Mouse (Mus musculus): ENCODE results near the gene Gpam. TPM values are rescaled to one million over a fixed set of nuclear protein-coding genes. Genes with fewer than 3 reads are reported as not detected.

Gpam gene
- polyA plus RNA-seq, 2 experiments, result 15.9 to 16.0 TPM

DNA sequence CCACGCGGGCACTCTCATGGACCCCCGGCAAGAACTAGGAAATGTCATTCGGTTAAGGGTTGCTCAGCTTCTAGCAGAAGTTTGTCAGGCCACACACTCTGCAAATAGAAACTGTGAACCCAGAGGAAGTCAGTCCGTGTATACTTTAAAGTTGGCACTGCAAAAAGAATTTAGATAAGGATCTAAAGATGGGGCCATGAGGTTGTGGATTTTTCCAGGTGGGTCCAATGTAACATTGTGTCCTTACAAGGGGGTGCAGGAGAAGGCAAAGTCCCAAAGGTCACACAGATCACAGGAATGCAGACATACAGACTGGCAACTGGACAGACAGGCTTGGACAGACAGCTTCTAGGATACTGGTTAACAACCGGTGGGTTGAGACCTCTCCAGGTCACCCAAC, 21.1 kb upstream of the Gpam start:
- DNase-seq (ENCODE audit: low spot score) (no peak), ATAC-seq (ENCODE audit: low FRiP score, low read depth) (no peak)
- H3K9ac ChIP-seq (ENCODE audit: low read depth, low read length, severe bottlenecking), result no peak overlapping the region
- H3K36me3 ChIP-seq (ENCODE audit: control insufficient read depth, insufficient read depth, low read length), result no peaks in the 10 kb centered on the region
- H3K4me1 ChIP-seq (ENCODE audit: control insufficient read depth, insufficient read depth, low read length), result no peaks in the 10 kb centered on the region
- H3K27ac ChIP-seq (replicated peaks; ENCODE audit: low read depth, low read length), result no peak overlapping the region
- 76% methylated on average over 6 of the region's 6 CpGs for WGBS
- no peak overlapping the region for H3K4me3 ChIP-seq (replicated peaks; ENCODE audit: low read length)
- no peaks in the 10 kb centered on the region for H3K27me3 ChIP-seq (ENCODE audit: control insufficient read depth, insufficient read depth, low read length)
- H3K4me2 ChIP-seq (replicated peaks; ENCODE audit: low read depth, low read length, severe bottlenecking), result no peak overlapping the region
- no peak for TF ChIP-seq POLR2A (IDR thresholded peaks at IDR 0.05; ENCODE audit: borderline replicate concordance, extremely low read depth, insufficient read depth, insufficient read length)
- H3K9me3 ChIP-seq (ENCODE audit: control insufficient read depth, low read length), result no peaks in the 10 kb centered on the region; the same call in 1 of the 2 replicates

GRCm38 (mm10) chr19:55147568-55147967, 20.5 kb upstream of the Gpam start:
- Histone ChIP-seq H3K27ac (replicated peaks; ENCODE audit: low read depth, low read length) (no peak overlapping the region), H3K27me3 (ENCODE audit: control insufficient read depth, insufficient read depth, low read length) (no peaks in the 10 kb centered on the region), H3K36me3 (ENCODE audit: control insufficient read depth, insufficient read depth, low read length) (no peaks in the 10 kb centered on the region), H3K4me1 (ENCODE audit: control insufficient read depth, insufficient read depth, low read length) (no peaks in the 10 kb centered on the region), H3K4me2 (replicated peaks; ENCODE audit: low read depth, low read length, severe bottlenecking) (no peak overlapping the region), H3K9ac (ENCODE audit: low read depth, low read length, severe bottlenecking) (no peak overlapping the region), H3K4me3 (replicated peaks; ENCODE audit: low read length) (no peak overlapping the region), H3K9me3 (ENCODE audit: control insufficient read depth, low read length) (no peaks in the 10 kb centered on the region; the same call in 1 of the 2 replicates)
- ATAC-seq (ENCODE audit: low FRiP score, low read depth) (no peak), DNase-seq (ENCODE audit: low spot score) (no peak)
- TF ChIP-seq POLR2A (IDR thresholded peaks at IDR 0.05; ENCODE audit: borderline replicate concordance, extremely low read depth, insufficient read depth, insufficient read length), result no peak
- 71% methylated on average over 9 of the region's 9 CpGs for WGBS

GRCm38 (mm10) chr19:55145136-55145535, 18.1 kb upstream of the Gpam start:
- DNase-seq (ENCODE audit: low spot score) (no peak), ATAC-seq (ENCODE audit: low FRiP score, low read depth) (no peak)
- H3K9me3 ChIP-seq (ENCODE audit: control insufficient read depth, low read length), result no peaks in the 10 kb centered on the region; the same call in 1 of the 2 replicates
- WGBS, result 73% methylated on average over 2 of the region's 2 CpGs
- no peaks in the 10 kb centered on the region for H3K4me1 ChIP-seq (ENCODE audit: control insufficient read depth, insufficient read depth, low read length)
- no peak overlapping the region for H3K4me2 ChIP-seq (replicated peaks; ENCODE audit: low read depth, low read length, severe bottlenecking)
- H3K36me3 ChIP-seq (ENCODE audit: control insufficient read depth, insufficient read depth, low read length), result no peaks in the 10 kb centered on the region
- no peak overlapping the region for H3K27ac ChIP-seq (replicated peaks; ENCODE audit: low read depth, low read length)
- H3K27me3 ChIP-seq (ENCODE audit: control insufficient read depth, insufficient read depth, low read length), result no peaks in the 10 kb centered on the region
- no peak for TF ChIP-seq POLR2A (IDR thresholded peaks at IDR 0.05; ENCODE audit: borderline replicate concordance, extremely low read depth, insufficient read depth, insufficient read length)
- H3K9ac ChIP-seq (ENCODE audit: low read depth, low read length, severe bottlenecking), result no peak overlapping the region
- H3K4me3 ChIP-seq (replicated peaks; ENCODE audit: low read length), result no peak overlapping the region

DNA sequence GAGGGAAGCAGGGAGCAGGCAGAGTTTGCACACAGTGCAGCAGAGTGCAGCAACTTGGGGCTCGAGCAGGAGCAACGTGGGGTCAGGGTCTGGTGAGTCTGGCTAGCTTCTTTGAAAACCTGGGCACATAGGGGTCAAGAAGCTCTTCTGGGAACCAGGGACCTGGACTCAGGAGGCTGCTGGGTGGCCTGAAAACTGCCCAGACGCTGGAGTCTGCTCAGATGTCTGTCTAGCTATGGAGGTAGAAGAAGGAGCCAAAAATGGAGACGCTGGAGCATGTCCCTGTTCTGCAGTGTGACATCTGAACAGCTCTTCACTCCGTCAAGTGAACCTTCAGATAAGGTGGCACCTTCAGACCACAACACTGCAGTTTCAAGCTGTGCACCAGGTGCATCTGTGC, 17.7 kb upstream of the Gpam start:
- H3K4me2 ChIP-seq (replicated peaks; ENCODE audit: low read depth, low read length, severe bottlenecking), result no peak overlapping the region
- no peak overlapping the region for H3K27ac ChIP-seq (replicated peaks; ENCODE audit: low read depth, low read length)
- no peaks in the 10 kb centered on the region for H3K27me3 ChIP-seq (ENCODE audit: control insufficient read depth, insufficient read depth, low read length)
- no peak for DNase-seq (ENCODE audit: low spot score)
- H3K9me3 ChIP-seq (ENCODE audit: control insufficient read depth, low read length), result no peaks in the 10 kb centered on the region
- no peak for ATAC-seq (ENCODE audit: low FRiP score, low read depth)
- TF ChIP-seq POLR2A (IDR thresholded peaks at IDR 0.05; ENCODE audit: borderline replicate concordance, extremely low read depth, insufficient read depth, insufficient read length), result no peak
- no peak overlapping the region for H3K4me3 ChIP-seq (replicated peaks; ENCODE audit: low read length)
- H3K4me1 ChIP-seq (ENCODE audit: control insufficient read depth, insufficient read depth, low read length), result no peaks in the 10 kb centered on the region
- no peak overlapping the region for H3K9ac ChIP-seq (ENCODE audit: low read depth, low read length, severe bottlenecking)
- H3K36me3 ChIP-seq (ENCODE audit: control insufficient read depth, insufficient read depth, low read length), result no peaks in the 10 kb centered on the region
- 73% methylated on average over 5 of the region's 5 CpGs for WGBS

GRCm38 (mm10) chr19:55143391-55144300, 16.6 kb upstream of the Gpam start:
- Histone ChIP-seq H3K9ac (ENCODE audit: low read depth, low read length, severe bottlenecking) (no peak overlapping the region), H3K9me3 (ENCODE audit: control insufficient read depth, low read length) (no peaks in the 10 kb centered on the region), H3K27me3 (ENCODE audit: control insufficient read depth, insufficient read depth, low read length) (no peaks in the 10 kb centered on the region), H3K4me1 (ENCODE audit: control insufficient read depth, insufficient read depth, low read length) (no peaks in the 10 kb centered on the region), H3K4me2 (replicated peaks; ENCODE audit: low read depth, low read length, severe bottlenecking) (no peak overlapping the region), H3K36me3 (ENCODE audit: control insufficient read depth, insufficient read depth, low read length) (no peaks in the 10 kb centered on the region), H3K27ac (replicated peaks; ENCODE audit: low read depth, low read length) (no peak overlapping the region), H3K4me3 (replicated peaks; ENCODE audit: low read length) (no peak overlapping the region)
- ATAC-seq (ENCODE audit: low FRiP score, low read depth), result no peak
- 61% methylated on average over 11 of the region's 11 CpGs for WGBS
- TF ChIP-seq POLR2A (IDR thresholded peaks at IDR 0.05; ENCODE audit: borderline replicate concordance, extremely low read depth, insufficient read depth, insufficient read length), result no peak
- DNase-seq (ENCODE audit: low spot score), result no peak
